ENCODE assay signal across 40 mouse cellular contexts in genomic region chr4:147603806-147604205, GRCm38 (mm10). TPM values are rescaled to one million over a fixed set of nuclear protein-coding genes. Genes with fewer than 3 reads are reported as not detected.
"Had no signal": no experiment of that assay in that cellular context is flagged by ENCODE, and none has a peak within 500 bp of the region (broad histone marks: within the 10 kb centered on the region; RNA-seq: fewer than 3 reads in every experiment).

No protein-coding gene starts in this region.

- H3K4me3 ChIP-seq: heart, embryonic 10.5 days; heart, embryonic 12.5 days; heart, embryonic 13.5 days; heart, embryonic 15.5 days; hindbrain, embryonic 10.5 days; hindbrain, embryonic 12.5 days; hindbrain, embryonic 13.5 days; hindbrain, embryonic 15.5 days; intestine, embryonic 15.5 days; kidney, embryonic 15.5 days; layer of hippocampus, adult 2 months had no signal

- H3K9ac ChIP-seq: heart, embryonic 12.5 days; heart, embryonic 13.5 days; heart, embryonic 15.5 days; hindbrain, embryonic 12.5 days; hindbrain, embryonic 13.5 days; hindbrain, embryonic 14.5 days; hindbrain, embryonic 15.5 days; intestine, embryonic 15.5 days; kidney, embryonic 15.5 days had no signal

- H3K4me1 ChIP-seq: heart, embryonic 10.5 days; heart, embryonic 12.5 days; heart, embryonic 13.5 days; heart, embryonic 15.5 days; hindbrain, embryonic 10.5 days; hindbrain, embryonic 12.5 days; hindbrain, embryonic 13.5 days; hindbrain, embryonic 15.5 days; intestine, embryonic 15.5 days; kidney, embryonic 15.5 days had no signal

- H3K27ac ChIP-seq: heart, embryonic 10.5 days; heart, embryonic 13.5 days; heart, embryonic 15.5 days; hindbrain, embryonic 10.5 days; hindbrain, embryonic 12.5 days; hindbrain, embryonic 13.5 days; hindbrain, embryonic 14.5 days; hindbrain, embryonic 15.5 days; hindbrain, postnatal 0 days; intestine, embryonic 15.5 days; kidney, embryonic 15.5 days; kidney, postnatal 0 days; layer of hippocampus, adult 2 months had no signal

- ATAC-seq: hindbrain, embryonic 16.5 days; hindbrain, postnatal 0 days; inflammation-experienced regulatory T-cells, adult 6 months; intestine, embryonic 15.5 days; intestine, embryonic 16.5 days; intestine, postnatal 0 days had no signal

- H3K4me2 ChIP-seq: heart, embryonic 11.5 days; heart, embryonic 12.5 days; heart, embryonic 13.5 days; heart, embryonic 15.5 days; hindbrain, embryonic 12.5 days; hindbrain, embryonic 13.5 days; hindbrain, embryonic 14.5 days; hindbrain, embryonic 15.5 days; intestine, embryonic 15.5 days; kidney, embryonic 15.5 days had no signal

- H3K27me3 ChIP-seq: heart, embryonic 12.5 days; heart, embryonic 13.5 days; heart, embryonic 15.5 days; hindbrain, embryonic 12.5 days; hindbrain, embryonic 13.5 days; hindbrain, embryonic 15.5 days; intestine, embryonic 15.5 days; kidney, embryonic 15.5 days had no signal

- DNase-seq: heart, postnatal 10 days; heart, postnatal 36 days; heart, postnatal 4 days; kidney, adult 11 months; kidney, adult 18-20 months; kidney, adult 2 months; kidney, adult 8-10 months; kidney, adult 9 months; kidney, postnatal 10 days; kidney, postnatal 14 days; kidney, postnatal 36 days; kidney, postnatal 4 days; layer of hippocampus, adult 9-11 months; layer of hippocampus, postnatal 36 days had no signal

- H3K36me3 ChIP-seq: heart, embryonic 10.5 days; heart, embryonic 12.5 days; heart, embryonic 13.5 days; heart, embryonic 15.5 days; hindbrain, embryonic 10.5 days; hindbrain, embryonic 12.5 days; hindbrain, embryonic 13.5 days; hindbrain, embryonic 15.5 days; intestine, embryonic 15.5 days; kidney, embryonic 15.5 days had no signal

- H3K9me3 ChIP-seq: heart, embryonic 10.5 days; intestine, embryonic 15.5 days; kidney, embryonic 15.5 days had no signal

RNA-seq across cellular contexts. Expression of gene Zfp985, which starts 50.7 kb away (rescaled TPM):
- total RNA-seq: hindbrain, postnatal 0 days; layer of hippocampus, adult 18-20 months; layer of hippocampus, adult 2 months; layer of hippocampus, postnatal 10 days; layer of hippocampus, postnatal 14 days; layer of hippocampus, postnatal 25 days; layer of hippocampus, postnatal 36 days; left cerebral cortex, adult 18-20 months had no signal
- polyA plus RNA-seq: heart, embryonic 14.5 days; hindbrain, embryonic 13.5 days; kidney, adult 2 months; large intestine, adult 2 months had no signal
